Mouse (Mus musculus) E14TG2a.4 (cell line): Measurements from ENCODE around the gene Prtg.

Experiments used
- CTCF ChIP-seq: conservative IDR thresholded peaks from 2 replicates; pipeline ENCODE4 v1.5.1; 2014; ENCODE audit warnings: low read length
- NANOG ChIP-seq: IDR thresholded peaks from 2 replicates; pipeline ENCODE4 v1.6.1; 2014; ENCODE audit warnings: borderline replicate concordance, low read length, mixed read lengths
- POU5F1 ChIP-seq: IDR thresholded peaks from 2 replicates; pipeline ENCODE4 v1.6.1; 2014; ENCODE audit warnings: low read length, borderline replicate concordance

- TF ChIP-seq CTCF (no peak), NANOG (no peak), POU5F1 (no peak)
Observed at GRCm38 (mm10) chr9:72790530-72791212, 16.0 kb upstream of the Prtg start.
